Mouse (Mus musculus) spleen, adult 2 months (tissue): ENCODE measurements around the gene Sdc4.

Experiments used
- CTCF ChIP-seq: fragments of 200-500 bp; IDR thresholded peaks from 2 replicates; pipeline ENCODE4 v1.5.1; 2011; ENCODE audit warnings: mild to moderate bottlenecking, inconsistent platforms; ENCODE audit not compliant: insufficient read depth, insufficient read length, insufficient replicate concordance; ENCODE audit errors: extremely low read depth
- POLR2A ChIP-seq: fragments of 200-500 bp; IDR thresholded peaks from 2 replicates; pipeline ENCODE4 v1.6.1; 2011; ENCODE audit warnings: low read depth, low read length, inconsistent platforms

DNA sequence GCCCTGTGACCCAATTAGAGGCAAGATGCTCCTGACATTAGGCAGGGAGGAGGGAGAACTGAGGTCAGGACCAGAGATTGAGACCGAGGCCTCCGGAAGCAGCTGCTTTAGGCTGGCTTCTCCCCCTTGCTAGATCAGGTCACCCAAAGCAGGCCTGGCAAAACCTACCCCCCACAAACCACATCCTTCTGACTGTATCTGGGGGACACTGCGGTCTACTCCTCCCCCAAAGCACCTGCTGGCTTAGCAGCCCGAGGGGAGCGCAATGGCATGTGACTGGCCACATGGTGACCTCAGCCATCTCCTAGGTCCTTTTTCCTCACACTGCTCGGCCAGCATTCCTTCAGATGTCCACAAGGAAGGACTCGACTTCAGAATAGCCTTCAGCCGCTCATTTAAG is 2.5 kb downstream of the Sdc4 start:
- no peak for TF ChIP-seq CTCF
- no peak for TF ChIP-seq POLR2A
